Mouse (Mus musculus): ENCODE measurements at regions not wholly inside any gene's neighbourhood (a gene's known extent, or its start where the extent isn't known, plus 50 kb on each side); places are given as distances from the start of the nearest gene placed in this dataset.

- Histone ChIP-seq H3K27me3 (replicated peaks) (no peaks in the 10 kb centered on the region), H3K79me2 (replicated peaks; ENCODE audit: control insufficient read depth, extremely low read depth, insufficient read depth, poor library complexity, severe bottlenecking) (no peaks in the 10 kb centered on the region), H3K36me3 (replicated peaks in 1 of 2; ENCODE audit: control insufficient read depth in 1 of 2, insufficient read depth in 1 of 2, low read length in 1 of 2) (no peaks in the 10 kb centered on the region), H3K27ac (ENCODE audit: insufficient read depth, low read depth) (no peak overlapping the region), H3K4me1 (ENCODE audit: control insufficient read depth in 1 of 2, insufficient read depth in 2 of 2) (no peaks in the 10 kb centered on the region), H3K9me3 (replicated peaks; ENCODE audit: low read length) (peaks cover 53% of the 10 kb centered on the region), H3K4me2 (ENCODE audit: insufficient read depth, low read depth, poor library complexity, severe bottlenecking) (no peak overlapping the region), H3K9ac (ENCODE audit: insufficient read depth, low read depth) (no peak overlapping the region), H3K4me3 (replicated peaks in 1 of 3; ENCODE audit: low read depth in 2 of 3, low read length in 2 of 3, poor library complexity in 1 of 3) (no peak overlapping the region)
- DNase-seq (ENCODE audit: extremely low read depth): no peak
- TF ChIP-seq MAX (IDR thresholded peaks at IDR 0.05; ENCODE audit: low read length) (no peak), HCFC1 (IDR thresholded peaks at IDR 0.05; ENCODE audit: low read depth, low read length) (no peak), TCF12 (IDR thresholded peaks at IDR 0.05; ENCODE audit: low read depth, low read length) (no peak), EP300 (IDR thresholded peaks at IDR 0.05; ENCODE audit: low read length) (no peak), JUN (IDR thresholded peaks at IDR 0.05; ENCODE audit: insufficient read depth, low read depth, low read length) (no peak), PAX5 (IDR thresholded peaks at IDR 0.05; ENCODE audit: low read length) (no peak), KAT2A (IDR thresholded peaks at IDR 0.05; ENCODE audit: insufficient replicate concordance, low read length) (no peak), ETS1 (conservative IDR thresholded peaks at IDR 0.05; ENCODE audit: low read depth, low read length) (no peak), NRF1 (IDR thresholded peaks at IDR 0.05; ENCODE audit: low read depth, low read length) (no peak), MAZ (IDR thresholded peaks at IDR 0.05; ENCODE audit: low read depth, low read length) (no peak), GABPA (IDR thresholded peaks at IDR 0.05; ENCODE audit: insufficient replicate concordance, low read depth, low read length) (no peak), CTCF (conservative IDR thresholded peaks at IDR 0.05 in 1 of 2, IDR thresholded peaks at IDR 0.05 in 1 of 2; ENCODE audit: low read depth in 2 of 2, low read length in 2 of 2) (no peak), MAFK (IDR thresholded peaks at IDR 0.05; ENCODE audit: insufficient replicate concordance, low read length) (no peak), IRF4 (IDR thresholded peaks at IDR 0.05; ENCODE audit: low read depth, low read length) (no peak), CHD2 (IDR thresholded peaks at IDR 0.05; ENCODE audit: low read length) (no peak), ZNF384 (IDR thresholded peaks at IDR 0.05; ENCODE audit: low read depth, low read length) (no peak), ELF1 (IDR thresholded peaks at IDR 0.05; ENCODE audit: low read depth, low read length) (no peak)
- in situ Hi-C loops (cut with MboI; ENCODE audit: low pct_ligation_motif_present, low pct_unique_long_range_greater_than_20kb, low sequenced_read_pairs) (no loop called here), dilution Hi-C loops (cut with MboI; ENCODE audit: extremely low pct_ligation_motif_present, extremely low pct_unique_long_range_greater_than_20kb, low sequenced_read_pairs) (no loop called here)
These were observed 443.5 kb downstream of the Kif2b start for GRCm38 (mm10) chr11:91133753-91134270.

GRCm38 (mm10) chr11:91132771-91133380 is 444.5 kb downstream of the Kif2b start:
- TF ChIP-seq POLR2AphosphoS2 (IDR thresholded peaks at IDR 0.05; ENCODE audit: low read depth, low read length) (no peak), MYC (IDR thresholded peaks at IDR 0.05; ENCODE audit: low read depth, low read length) (no peak)
- dilution Hi-C loops (cut with MboI; ENCODE audit: extremely low pct_ligation_motif_present, extremely low pct_unique_long_range_greater_than_20kb, low sequenced_read_pairs): no loop called here
- H3K4me2 ChIP-seq (ENCODE audit: insufficient read depth, low read depth, poor library complexity, severe bottlenecking): no peak overlapping the region
- H3K36me3 ChIP-seq (replicated peaks in 1 of 2; ENCODE audit: control insufficient read depth in 1 of 2, insufficient read depth in 1 of 2, low read length in 1 of 2): no peaks in the 10 kb centered on the region
- H3K27ac ChIP-seq (ENCODE audit: insufficient read depth, low read depth): no peak overlapping the region
- H3K79me2 ChIP-seq (replicated peaks; ENCODE audit: control insufficient read depth, extremely low read depth, insufficient read depth, poor library complexity, severe bottlenecking): no peaks in the 10 kb centered on the region
- no peaks in the 10 kb centered on the region for H3K27me3 ChIP-seq (replicated peaks)
- no peaks in the 10 kb centered on the region for H3K4me1 ChIP-seq (ENCODE audit: control insufficient read depth in 1 of 2, insufficient read depth in 2 of 2)
- H3K9ac ChIP-seq (ENCODE audit: insufficient read depth, low read depth): no peak overlapping the region
- H3K4me3 ChIP-seq (replicated peaks in 1 of 3; ENCODE audit: low read depth in 2 of 3, low read length in 2 of 3, poor library complexity in 1 of 3): no peak overlapping the region
- H3K9me3 ChIP-seq (replicated peaks; ENCODE audit: low read length): peaks cover 52% of the 10 kb centered on the region
- no peak for DNase-seq (ENCODE audit: extremely low read depth)
- in situ Hi-C loops (cut with MboI; ENCODE audit: low pct_ligation_motif_present, low pct_unique_long_range_greater_than_20kb, low sequenced_read_pairs): no loop called here

Measured in CH12.LX (cell line).